Mouse (Mus musculus): ENCODE data around the gene Ttll10. TPM values are rescaled to one million over a fixed set of nuclear protein-coding genes. Genes with fewer than 3 reads are reported as not detected.

Ttll10 gene
- total RNA-seq, 2 experiments from 2014 or later = not detected

DNA sequence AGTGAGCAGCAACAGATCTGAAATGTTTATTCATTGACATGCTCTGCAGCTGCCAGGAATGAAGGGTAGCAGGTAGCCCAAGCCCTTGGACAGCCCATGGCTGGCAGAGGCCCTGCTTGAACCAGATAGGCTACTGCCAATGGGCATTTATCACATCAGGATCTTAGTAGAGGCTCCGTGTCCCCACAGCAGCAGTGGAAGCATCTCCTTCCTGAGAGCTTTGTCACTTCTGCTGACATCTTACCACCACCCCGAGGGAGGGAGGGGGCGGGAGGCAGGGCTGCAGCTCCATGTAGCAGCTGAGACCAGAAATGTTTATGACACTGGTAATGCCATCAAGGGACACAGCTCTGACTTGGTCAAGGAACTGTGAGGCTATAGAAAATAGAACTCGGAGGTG, 26.4 kb downstream of the Ttll10 start:
- intact Hi-C loops (cut with DNase I) = loop anchor here (5.0 kb wide), 1 partner anchor 64 kb away; no protein-coding TSS in a partner anchor
- DNase-seq (ENCODE audit: extremely low spot score in 1 of 2, low spot score in 2 of 2) = no peak

DNA sequence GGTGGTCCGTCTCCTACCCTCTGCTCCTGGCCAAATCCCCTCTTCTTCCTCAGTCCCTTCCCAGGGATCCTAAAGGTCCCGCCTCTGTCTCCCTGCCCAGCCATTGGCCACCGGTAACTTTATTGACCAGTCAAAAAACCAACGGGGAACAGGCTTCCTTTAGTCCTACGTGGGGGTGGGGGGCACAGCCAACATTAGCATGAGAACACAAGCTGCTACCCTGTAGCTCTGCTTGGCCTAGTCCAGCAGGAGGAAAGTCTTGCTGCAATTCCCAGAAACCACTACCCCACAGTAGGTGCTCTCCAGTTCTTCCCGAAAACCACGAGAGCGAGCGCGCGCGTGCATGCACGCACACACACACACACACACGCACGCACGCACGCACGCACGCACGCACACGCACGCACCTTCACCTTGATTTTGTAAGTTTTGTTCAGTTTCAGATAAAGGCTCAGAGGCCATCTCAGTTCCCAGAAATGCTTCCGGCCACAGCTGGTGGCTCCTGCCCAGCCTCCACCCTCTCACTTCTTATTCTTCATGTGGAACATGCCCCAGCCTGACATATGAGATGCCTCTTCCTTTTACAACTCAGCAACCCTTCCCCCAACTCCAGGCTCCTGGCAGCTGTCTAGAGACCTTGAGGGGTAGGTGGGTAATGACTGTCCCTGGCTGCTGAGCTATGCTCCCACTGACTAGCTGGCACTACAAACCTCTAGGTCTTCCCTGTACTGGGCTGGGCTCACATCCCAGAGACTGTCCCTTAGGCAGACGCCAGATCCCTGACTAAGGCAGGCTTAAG, 27.4 kb downstream of the Ttll10 start:
- intact Hi-C loops (cut with DNase I) = loop anchor here (5.0 kb wide), 1 partner anchor 66 kb away; no protein-coding TSS in a partner anchor
- peak; percentile 82 to 88 for DNase-seq (ENCODE audit: extremely low spot score in 1 of 2, low spot score in 2 of 2)

DNA sequence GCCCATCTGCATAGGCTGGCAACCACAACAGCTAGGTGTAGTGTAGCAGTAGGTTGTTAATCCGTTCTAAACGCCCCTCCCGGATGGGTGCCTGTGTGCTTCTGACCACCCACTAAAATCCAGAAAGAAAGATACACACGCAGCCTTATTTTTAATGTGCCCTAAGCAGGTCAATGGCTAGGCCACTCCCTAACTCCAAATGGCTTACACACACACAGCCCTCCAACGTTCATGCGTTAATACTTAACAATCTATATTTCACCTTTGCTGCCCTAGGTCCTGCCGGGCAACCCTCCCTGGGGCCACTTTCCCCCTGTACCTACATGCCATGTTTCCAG, 28.0 kb downstream of the Ttll10 start:
- DNase-seq (ENCODE audit: extremely low spot score in 1 of 2, low spot score in 2 of 2) = no peak
- intact Hi-C loops (cut with DNase I) = loop anchor here (5.0 kb wide), 1 partner anchor 66 kb away; no protein-coding TSS in a partner anchor

DNA sequence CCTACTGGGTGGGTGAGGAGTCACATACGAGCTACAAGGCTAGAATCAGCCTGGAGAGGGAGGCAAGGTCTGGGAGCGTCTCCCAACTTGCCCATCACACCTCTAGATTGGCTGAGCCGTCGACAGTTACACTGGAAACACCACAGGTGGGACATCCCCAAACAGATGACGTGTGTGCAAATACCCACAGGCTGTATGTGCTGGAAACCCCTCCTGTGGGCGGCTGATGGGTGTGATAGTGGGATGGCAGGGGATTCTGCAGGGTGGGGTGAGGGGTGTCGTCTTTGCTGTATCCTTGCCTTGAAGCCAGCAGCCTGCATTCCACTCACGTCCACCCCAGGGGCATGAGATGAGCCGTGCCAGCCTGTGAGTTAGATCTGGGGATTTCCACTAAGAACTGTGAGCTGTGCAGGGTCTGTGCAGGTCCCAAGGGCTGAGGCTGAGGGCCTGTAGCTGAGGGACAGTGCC, 28.5 kb downstream of the Ttll10 start:
- intact Hi-C loops (cut with DNase I) = loop anchor here (5.0 kb wide), 1 partner anchor 67 kb away; no protein-coding TSS in a partner anchor
- DNase-seq (ENCODE audit: extremely low spot score in 1 of 2, low spot score in 2 of 2) = no peak

DNA sequence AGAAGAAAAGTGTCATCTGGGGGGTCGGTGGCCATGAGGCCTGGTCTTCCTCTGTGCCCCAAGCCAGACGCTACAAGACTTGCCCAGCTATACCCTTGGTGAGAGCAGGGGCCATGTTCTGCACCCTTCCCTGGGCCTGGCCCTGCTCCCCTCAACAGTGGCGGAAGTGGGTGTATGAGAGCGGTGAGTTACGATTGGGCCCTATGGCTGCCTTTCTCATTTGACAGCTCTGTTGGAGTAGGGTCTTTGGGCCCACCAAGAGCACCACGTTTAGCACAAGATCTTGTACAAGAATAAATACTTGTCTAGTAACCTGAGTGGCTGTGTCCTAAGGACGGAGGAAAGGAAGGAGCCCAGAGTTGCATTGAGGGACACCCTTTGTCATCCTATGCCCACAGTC, 30.6 kb downstream of the Ttll10 start:
- no peak for DNase-seq (ENCODE audit: extremely low spot score in 1 of 2, low spot score in 2 of 2)
- intact Hi-C loops (cut with DNase I) = loop anchor here (5.0 kb wide), 1 partner anchor 79 kb away; the partner anchor contains the start of gene 9430015G10Rik

DNA sequence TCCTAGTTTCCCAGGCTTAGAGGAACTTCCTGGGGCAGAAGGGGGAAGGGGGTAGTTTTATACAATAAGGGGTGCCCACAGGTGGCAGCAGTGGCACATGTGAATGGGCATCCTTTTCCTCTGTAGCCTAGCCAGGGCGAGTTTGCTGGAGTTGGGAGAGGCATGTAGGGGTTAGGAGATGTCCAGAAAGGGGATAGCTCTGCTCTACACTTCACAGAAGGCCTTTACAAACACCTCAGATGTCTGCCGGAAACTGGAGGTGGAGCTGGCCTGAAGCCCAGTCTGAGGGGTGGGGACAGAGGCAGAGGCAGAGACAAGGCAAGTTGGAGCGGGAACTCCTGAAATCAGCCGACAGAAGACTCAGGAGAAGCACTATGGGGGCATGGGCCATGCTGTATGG, 33.2 kb downstream of the Ttll10 start, which contains the start of gene Tnfrsf18:
Gene Tnfrsf18, plus strand, starts transcription at position 152 of the 400 bp plus-strand sequence.
- DNase-seq (ENCODE audit: extremely low spot score in 1 of 2, low spot score in 2 of 2) = peak in 1 of 2 experiments; percentile 87
- intact Hi-C loops (cut with DNase I) = loop anchor here (5.0 kb wide), 1 partner anchor 81 kb away; the partner anchor contains the start of gene 9430015G10Rik

DNA sequence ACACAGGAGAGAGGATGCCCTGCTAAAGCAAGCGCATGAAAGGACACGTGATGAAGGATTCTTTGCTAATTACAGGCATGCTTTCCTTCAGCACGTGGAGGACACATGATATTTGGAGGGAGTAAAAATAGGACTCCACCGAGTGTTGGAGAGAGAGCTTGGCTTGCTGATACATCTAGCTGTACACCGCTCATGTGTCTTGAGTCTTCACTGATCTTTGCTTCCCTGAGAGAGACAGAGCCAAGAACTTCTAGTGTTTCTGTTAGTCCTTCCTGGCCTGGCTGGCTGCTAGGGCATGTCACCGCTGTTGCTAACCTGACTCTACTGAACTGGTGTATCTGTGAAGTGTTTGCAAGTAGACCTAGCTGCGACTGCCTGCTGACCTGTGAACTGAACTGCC, 35.0 kb downstream of the Ttll10 start:
- intact Hi-C loops (cut with DNase I) = no loop called here
- DNase-seq (ENCODE audit: extremely low spot score in 1 of 2, low spot score in 2 of 2) = no peak

DNA sequence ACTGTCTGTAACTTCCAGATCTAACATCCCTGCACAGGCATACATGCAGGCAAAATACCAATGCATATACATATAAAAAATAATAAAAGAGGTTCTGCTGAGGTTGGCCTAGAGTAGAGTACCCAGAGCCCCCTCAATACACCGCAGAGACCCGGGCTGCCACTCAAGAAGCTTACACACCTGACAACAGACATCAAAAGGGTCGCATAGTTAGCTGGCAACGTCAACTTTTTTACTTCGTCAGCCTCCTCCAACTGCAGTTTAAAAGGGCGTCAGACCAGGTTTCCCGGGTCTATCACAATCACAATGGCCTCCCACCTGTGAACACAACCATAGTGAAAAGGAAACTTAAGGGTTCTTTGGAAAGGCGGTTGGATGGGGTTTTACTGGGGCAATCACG, 35.7 kb downstream of the Ttll10 start:
- intact Hi-C loops (cut with DNase I) = no loop called here
- no peak for DNase-seq (ENCODE audit: extremely low spot score in 1 of 2, low spot score in 2 of 2)

DNA sequence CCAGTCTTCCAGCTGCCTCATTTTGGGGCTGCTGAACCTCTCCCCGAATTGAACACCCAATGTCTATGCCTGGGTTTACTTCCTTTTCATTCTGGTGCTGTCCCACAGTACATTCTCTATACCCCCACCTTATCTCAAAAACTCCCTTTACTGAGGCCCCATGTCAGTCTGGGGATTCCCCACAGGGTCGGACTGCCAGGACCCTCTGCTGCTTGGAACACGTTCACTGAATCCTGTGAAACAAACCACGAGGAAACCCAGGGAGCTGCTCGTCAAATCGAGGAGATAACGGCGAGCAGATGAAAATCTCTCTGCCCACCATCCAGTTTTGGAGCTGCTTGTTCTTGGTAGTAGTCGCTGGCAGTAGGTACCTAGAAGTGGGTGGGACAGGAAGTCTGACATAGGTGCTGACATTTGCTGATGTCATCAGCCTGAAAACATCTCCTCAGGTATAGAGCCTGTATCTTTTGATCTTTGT, 37.2 kb downstream of the Ttll10 start:
- no peak for DNase-seq (ENCODE audit: extremely low spot score in 1 of 2, low spot score in 2 of 2)
- intact Hi-C loops (cut with DNase I) = no loop called here

DNA sequence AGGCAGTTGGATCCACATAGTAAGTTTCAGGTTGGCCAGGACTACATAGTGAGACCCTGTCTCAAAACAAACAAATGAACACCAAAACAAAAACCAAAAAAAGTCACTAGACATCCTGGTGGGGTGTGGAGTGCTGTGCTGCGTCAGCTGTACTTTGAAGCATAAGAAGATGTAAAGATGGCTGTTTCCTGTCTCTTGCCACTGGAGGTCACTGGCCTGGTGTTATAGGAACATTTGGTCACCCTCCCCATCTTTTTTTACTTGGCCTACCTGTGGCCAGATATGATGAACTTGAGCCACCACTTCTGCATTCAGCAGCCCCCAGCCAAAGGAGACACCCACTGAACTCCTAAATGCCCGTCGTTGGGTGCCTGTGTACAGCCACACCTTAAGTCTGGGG, 37.8 kb downstream of the Ttll10 start:
- intact Hi-C loops (cut with DNase I) = no loop called here
- no peak for DNase-seq (ENCODE audit: extremely low spot score in 1 of 2, low spot score in 2 of 2)

DNA sequence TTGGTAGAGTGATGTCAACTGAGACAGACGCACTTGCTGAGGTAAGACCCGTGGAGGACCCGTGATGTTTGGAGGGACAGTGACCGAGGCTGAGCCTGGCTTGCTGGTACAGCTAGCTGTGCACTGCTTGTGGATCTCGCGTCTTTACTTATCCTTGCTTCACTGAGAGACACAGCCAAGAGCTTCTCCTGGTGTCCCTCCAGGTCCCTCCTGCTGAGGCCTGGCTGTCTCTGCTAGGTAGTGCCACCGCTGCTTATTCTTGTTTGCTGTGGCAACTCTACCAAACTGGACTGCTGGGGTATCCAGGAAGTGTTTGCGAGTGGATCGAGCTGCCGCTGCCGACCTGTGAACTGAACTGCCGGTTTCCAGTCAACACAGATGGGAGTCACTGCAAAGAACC, 39.4 kb downstream of the Ttll10 start:
- peak in 1 of 2 experiments; percentile 37 for DNase-seq (ENCODE audit: extremely low spot score in 1 of 2, low spot score in 2 of 2)
- intact Hi-C loops (cut with DNase I) = no loop called here

DNA sequence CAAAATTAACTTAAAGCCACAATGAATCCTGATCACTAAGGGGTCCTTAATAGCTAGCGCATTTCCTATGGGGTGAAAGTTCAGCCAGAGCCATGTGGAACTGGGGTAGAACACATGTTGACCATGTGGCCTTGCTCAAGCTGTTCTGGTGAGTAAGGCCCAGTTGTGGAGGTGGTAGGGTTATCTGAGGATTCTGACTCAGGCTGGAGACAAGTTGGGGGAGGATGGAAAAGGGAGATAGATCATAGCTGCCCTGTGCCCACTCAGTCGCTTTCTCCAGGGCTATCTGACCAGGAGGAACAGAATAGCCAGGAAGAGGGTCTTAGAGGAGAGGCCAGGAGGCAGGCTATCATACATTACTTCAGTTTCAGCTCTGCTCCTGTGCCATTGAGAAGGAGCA, 44.8 kb downstream of the Ttll10 start:
- no peak for DNase-seq (ENCODE audit: extremely low spot score in 1 of 2, low spot score in 2 of 2)
- intact Hi-C loops (cut with DNase I) = no loop called here

DNA sequence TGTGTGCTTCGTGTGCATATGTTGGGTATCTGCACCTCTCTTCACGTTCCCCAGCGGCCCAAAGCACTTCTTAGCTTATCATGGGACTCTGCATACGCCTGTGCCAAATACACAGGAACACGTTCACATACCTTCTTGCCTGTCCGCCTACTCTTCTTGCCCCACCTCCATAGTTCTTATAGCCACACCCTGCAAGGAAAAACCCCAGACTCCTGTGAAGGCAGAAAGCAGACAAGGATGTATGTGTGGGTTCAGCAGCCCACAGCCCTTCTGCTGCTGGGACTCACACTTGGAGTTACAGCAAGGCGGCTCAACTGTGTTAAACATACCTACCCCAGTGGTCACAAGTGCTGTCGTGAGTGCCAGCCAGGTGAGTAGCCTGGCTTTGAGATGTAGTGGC, 45.6 kb downstream of the Ttll10 start, which contains the start of gene Tnfrsf4:
Gene Tnfrsf4, plus strand, starts transcription at position 207 of the 400 bp plus-strand sequence.
- no peak for DNase-seq (ENCODE audit: extremely low spot score in 1 of 2, low spot score in 2 of 2)
- intact Hi-C loops (cut with DNase I) = no loop called here

DNA sequence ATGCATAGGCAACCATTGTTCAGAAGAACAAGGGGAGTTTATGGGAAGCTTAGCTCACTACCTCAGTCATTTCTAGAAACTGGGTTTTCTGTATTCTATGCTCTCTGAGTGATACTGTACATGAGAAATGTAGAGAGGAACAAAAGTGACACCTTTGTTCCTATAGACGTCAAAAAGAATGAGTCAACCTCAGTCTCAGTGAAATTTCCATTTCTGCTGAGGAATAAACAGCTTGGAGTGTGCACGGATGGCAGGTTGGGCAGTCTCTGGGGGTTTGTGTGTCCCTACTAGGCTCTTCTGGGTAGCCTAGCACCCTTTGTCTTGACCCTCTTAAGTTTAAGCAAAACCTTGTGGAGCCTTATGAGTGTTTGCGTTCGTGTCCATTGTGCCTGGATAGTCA, 50.8 kb downstream of the Ttll10 start:
- intact Hi-C loops (cut with DNase I) = no loop called here

DNA sequence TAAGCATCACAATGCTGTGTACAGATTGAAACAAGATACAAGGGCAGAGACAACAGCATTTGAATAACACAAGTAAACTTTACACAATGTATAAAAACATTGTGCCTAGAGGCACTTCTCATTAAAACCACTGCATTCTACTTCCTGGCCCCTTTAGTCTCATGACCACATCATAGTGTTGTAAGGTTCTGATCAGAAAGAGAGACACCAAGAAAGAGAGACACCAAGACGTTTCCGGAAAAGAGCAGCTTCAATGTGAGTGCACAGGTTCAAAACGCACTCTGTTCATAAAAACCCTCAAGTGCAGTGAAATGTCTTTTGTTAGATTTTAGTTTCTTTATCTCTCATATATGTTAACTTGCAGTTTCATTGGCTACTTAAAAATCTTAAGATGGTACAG, 55.1 kb downstream of the Ttll10 start:
- DNase-seq (ENCODE audit: extremely low spot score in 1 of 2, low spot score in 2 of 2) = no peak
- intact Hi-C loops (cut with DNase I) = no loop called here

More for the DNA sequence above, 50.8 kb downstream of the Ttll10 start:
- no peak for DNase-seq (ENCODE audit: extremely low spot score in 1 of 2, low spot score in 2 of 2)

DNA sequence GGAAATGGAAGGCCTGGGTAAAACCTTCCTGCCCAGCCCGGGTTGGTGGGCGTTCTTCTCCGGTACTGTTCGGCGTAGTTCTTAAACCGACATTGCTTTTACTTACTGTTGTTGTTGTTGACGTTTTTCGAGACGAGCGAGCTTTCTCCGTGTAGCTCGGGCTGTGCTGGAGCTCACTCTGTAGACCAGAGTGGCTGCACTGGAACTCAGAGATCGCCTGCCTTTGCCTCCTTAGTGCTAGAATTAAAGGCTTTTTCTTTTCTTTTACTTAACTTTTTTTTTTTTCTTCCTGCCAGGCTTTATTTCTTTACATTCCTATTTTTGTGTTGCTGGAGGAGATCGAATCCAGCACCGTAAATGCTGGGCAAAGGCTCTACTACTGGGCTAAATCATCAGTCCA, 65.6 kb downstream of the Ttll10 start:
- DNase-seq (ENCODE audit: extremely low spot score in 1 of 2, low spot score in 2 of 2) = no peak
- intact Hi-C loops (cut with DNase I) = no loop called here

DNA sequence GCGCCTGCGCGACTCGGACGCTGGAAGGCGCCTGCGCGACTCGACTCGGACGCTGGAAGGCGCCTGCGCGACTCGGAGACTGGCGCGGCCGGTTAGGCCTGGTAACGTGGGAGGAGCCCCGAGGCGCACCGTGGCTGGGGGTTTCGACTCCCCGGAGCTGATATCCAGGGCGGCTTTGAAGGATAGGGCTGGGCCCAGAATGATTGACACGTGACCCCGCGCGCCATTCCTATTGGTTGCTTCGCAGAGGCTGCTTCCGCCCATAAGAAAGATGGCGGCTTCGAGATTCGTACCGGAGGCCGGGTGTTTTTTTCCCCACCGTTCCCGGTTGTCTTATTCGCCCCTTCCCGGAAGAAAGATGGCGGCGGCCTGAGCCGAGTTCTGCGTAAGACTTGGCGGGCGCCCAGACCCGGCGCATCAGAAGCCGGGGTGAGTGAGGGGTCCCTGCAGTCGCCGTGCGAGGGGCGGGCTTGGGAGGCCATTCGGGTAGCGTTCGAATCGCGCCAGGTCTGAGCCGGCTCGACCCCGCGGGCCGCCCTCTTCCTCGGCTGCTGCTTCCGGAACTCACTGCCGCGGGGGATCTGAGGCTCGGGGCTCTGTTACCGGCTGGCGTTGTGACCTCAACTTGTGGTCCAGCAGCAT, 66.2 kb downstream of the Ttll10 start:
- intact Hi-C loops (cut with DNase I) = no loop called here
- peak; percentile 94 to 95 for DNase-seq (ENCODE audit: extremely low spot score in 1 of 2, low spot score in 2 of 2)

DNA sequence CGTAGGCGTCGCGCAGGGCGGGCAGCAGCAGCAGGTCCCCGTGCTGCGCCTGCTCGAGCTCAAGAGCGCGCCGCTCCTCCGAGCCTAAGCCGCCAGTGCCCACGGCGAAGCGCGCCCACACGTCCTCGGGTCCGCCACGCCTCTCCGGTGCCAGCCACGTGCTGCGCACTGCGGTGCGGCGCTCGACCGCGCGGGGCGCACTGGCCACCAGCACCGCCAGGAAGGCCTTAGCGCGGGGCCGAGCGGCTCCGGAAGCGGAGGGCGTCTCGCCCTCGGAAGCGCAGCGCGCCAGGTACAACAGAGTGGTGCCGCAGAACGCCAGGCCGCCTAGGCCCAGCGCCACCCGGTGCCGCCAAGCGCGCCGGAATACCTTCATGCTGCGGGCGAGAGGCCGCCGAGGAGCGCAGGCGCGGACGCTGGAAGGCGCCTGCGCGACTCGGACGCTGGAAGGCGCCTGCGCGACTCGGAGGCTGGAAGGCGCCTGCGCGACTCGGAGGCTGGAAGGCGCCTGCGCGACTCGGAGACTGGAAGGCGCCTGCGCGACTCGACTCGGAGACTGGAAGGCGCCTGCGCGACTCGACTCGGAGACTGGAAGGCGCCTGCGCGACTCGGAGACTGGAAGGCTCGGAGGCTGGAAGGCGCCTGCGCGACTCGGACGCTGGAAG, 66.8 kb downstream of the Ttll10 start, which contains the start of the genes B3galt6 and Sdf4:
Gene B3galt6, minus strand, starts transcription at position 409 of the 665 bp plus-strand sequence.
Gene Sdf4, plus strand, starts transcription at position 632 of the 665 bp plus-strand sequence.
- DNase-seq (ENCODE audit: extremely low spot score in 1 of 2, low spot score in 2 of 2) = peak; percentile 74 to 91
- intact Hi-C loops (cut with DNase I) = no loop called here

DNA sequence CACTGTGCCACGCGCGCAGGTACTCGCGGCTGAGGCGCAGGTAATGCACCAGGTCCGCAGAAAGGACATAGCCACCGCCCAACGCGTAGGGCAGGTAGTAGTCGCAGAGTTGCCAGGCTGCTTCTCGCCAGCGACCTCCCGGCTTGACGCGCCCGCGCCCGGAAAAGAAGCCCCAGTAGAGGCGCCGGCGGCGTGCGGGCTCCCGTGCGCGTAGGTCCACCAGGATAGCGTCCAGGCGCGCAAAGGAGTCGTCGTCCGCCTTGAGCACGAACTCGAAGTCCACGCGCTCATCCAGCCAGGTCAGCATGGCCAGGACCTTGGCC, 67.3 kb downstream of the Ttll10 start:
- intact Hi-C loops (cut with DNase I) = no loop called here
- peak in 1 of 2 experiments; percentile 17 for DNase-seq (ENCODE audit: extremely low spot score in 1 of 2, low spot score in 2 of 2)
